Mouse (Mus musculus) cortical plate, adult 2 months (tissue): Measurements from ENCODE around the gene Pcyt2. TPM values are rescaled to one million over a fixed set of nuclear protein-coding genes. Genes with fewer than 3 reads are reported as not detected.
A peak's percentile ranks its signal among the peaks of the same experiment; 100 is the strongest.

ENCODE experiments used
- H3K27ac ChIP-seq: fragments of 200-500 bp; 2 replicates; pipeline ENCODE4 v1.5.1; 2012; ENCODE audit warnings: low read length, control low read depth, inconsistent platforms; ENCODE audit not compliant: insufficient read depth
- H3K4me1 ChIP-seq: fragments of 200-500 bp; 2 replicates; pipeline ENCODE4 v1.6.1; 2011; ENCODE audit warnings: low read length; ENCODE audit not compliant: control insufficient read depth, insufficient read depth
- H3K4me3 ChIP-seq: fragments of 200-500 bp; 2 replicates; pipeline ENCODE4 v1.5.1; 2011; ENCODE audit warnings: mild to moderate bottlenecking, low read length, control low read depth; ENCODE audit not compliant: insufficient read depth
- CTCF ChIP-seq: fragments of 200-500 bp; IDR thresholded peaks from 2 replicates; pipeline ENCODE4 v1.5.1; 2011; ENCODE audit warnings: mild to moderate bottlenecking, control low read depth, low read length; ENCODE audit not compliant: insufficient read depth; ENCODE audit errors: extremely low read depth
- POLR2A ChIP-seq: fragments of 200-500 bp; IDR thresholded peaks from 2 replicates; pipeline ENCODE4 v1.6.1; 2011; ENCODE audit warnings: mild to moderate bottlenecking, low read length, control low read depth; ENCODE audit not compliant: insufficient read depth; ENCODE audit errors: extremely low read depth
- polyA plus RNA-seq: library from polyadenylated mRNA; depleted of rRNA; stranded (reverse); fragments of >200 nt; gene quantifications from 2 replicates; pipeline ENCODE4 v1.2.3, GENCODE M21; 2012

The Pcyt2 gene
- polyA plus RNA-seq, 1 experiment = 281 TPM

GRCm38 (mm10) chr11:120618619-120619535 is 1.1 kb upstream of the Pcyt2 start:
- H3K27ac ChIP-seq = no peak overlapping the region
- TF ChIP-seq POLR2A = no peak
- no peak for TF ChIP-seq CTCF
- H3K4me3 ChIP-seq = no peak overlapping the region
- peaks cover 5% of the 10 kb centered on the region for H3K4me1 ChIP-seq

GRCm38 (mm10) chr11:120616617-120617294 is 980 bp downstream of the Pcyt2 start:
- TF ChIP-seq POLR2A = no peak
- H3K27ac ChIP-seq = no peak overlapping the region; the same call in none of the 2 replicates
- peak overlapping the region; percentile 96 for H3K4me3 ChIP-seq

GRCm38 (mm10) chr11:120615606-120616203 is 2.0 kb downstream of the Pcyt2 start:
- TF ChIP-seq CTCF = no peak
- TF ChIP-seq POLR2A = no peak
- Histone ChIP-seq H3K4me1 (peaks cover 5% of the 10 kb centered on the region), H3K4me3 (0 out of 2 replicates have a peak overlapping the region, but pooled peaks have one; percentile 8), H3K27ac (peak overlapping the region; percentile 10; the same call in 1 of the 2 replicates)

More at GRCm38 (mm10) chr11:120616617-120617294, 980 bp downstream of the Pcyt2 start:
- peaks cover 5% of the 10 kb centered on the region for H3K4me1 ChIP-seq

- Histone ChIP-seq H3K4me1 (peaks cover 5% of the 10 kb centered on the region), H3K27ac (no peak overlapping the region), H3K4me3 (no peak overlapping the region)
- peak; percentile 12; the same call in 1 of the 2 replicates for TF ChIP-seq POLR2A
- no peak for TF ChIP-seq CTCF
These were observed 2.6 kb downstream of the Pcyt2 start for GRCm38 (mm10) chr11:120615167-120615566.

GRCm38 (mm10) chr11:120613976-120614375 is 3.8 kb downstream of the Pcyt2 start:
- Histone ChIP-seq H3K27ac (no peak overlapping the region), H3K4me3 (no peak overlapping the region), H3K4me1 (peaks cover 7% of the 10 kb centered on the region)
- TF ChIP-seq CTCF = no peak
- no peak for TF ChIP-seq POLR2A

GRCm38 (mm10) chr11:120613481-120613972 is 4.2 kb downstream of the Pcyt2 start:
- Histone ChIP-seq H3K4me1 (peaks cover 7% of the 10 kb centered on the region), H3K4me3 (no peak overlapping the region), H3K27ac (no peak overlapping the region)
- TF ChIP-seq CTCF (no peak), POLR2A (no peak)

- Histone ChIP-seq H3K27ac (no peak overlapping the region), H3K4me1 (peaks cover 7% of the 10 kb centered on the region), H3K4me3 (no peak overlapping the region)
- TF ChIP-seq CTCF (peak; percentile 62), POLR2A (no peak)
These were observed 5.0 kb downstream of the Pcyt2 start for GRCm38 (mm10) chr11:120612763-120613162.

- no peak for TF ChIP-seq CTCF
- no peak for TF ChIP-seq POLR2A
These were observed 7.2 kb downstream of the Pcyt2 start for GRCm38 (mm10) chr11:120610477-120611046.

GRCm38 (mm10) chr11:120609250-120609649 is 8.5 kb downstream of the Pcyt2 start:
- Histone ChIP-seq H3K4me3 (no peak overlapping the region), H3K27ac (no peak overlapping the region), H3K4me1 (0 out of 2 replicates have a peak, but pooled peaks cover 2% of the 10 kb centered on the region)
- TF ChIP-seq CTCF (no peak), POLR2A (peak; percentile 7; the same call in 1 of the 2 replicates)

More at GRCm38 (mm10) chr11:120610477-120611046, 7.2 kb downstream of the Pcyt2 start:
- Histone ChIP-seq H3K27ac (no peak overlapping the region), H3K4me1 (0 out of 2 replicates have a peak, but pooled peaks cover 2% of the 10 kb centered on the region), H3K4me3 (no peak overlapping the region)
